Mouse (Mus musculus) embryonic facial prominence, embryonic 12.5 days (tissue): ENCODE measurements around the gene Tnfaip8l3. TPM values are rescaled to one million over a fixed set of nuclear protein-coding genes. Genes with fewer than 3 reads are reported as not detected.

ENCODE experiments used
- ATAC-seq: fragments of 200-750 bp; cut with Nextera tagmentation; 2 replicates; pipeline ENCODE4 v1.8.0; 2017; ENCODE audit not compliant: insufficient number of reproducible peaks, insufficient read depth, low FRiP score, low TSS enrichment
- H3K27ac ChIP-seq: fragments of 300-500 bp; sonication (generic); 2 replicates; pipeline ENCODE4 v1.5.1; 2016; ENCODE audit warnings: mild to moderate bottlenecking
- H3K27me3 ChIP-seq: fragments of 300-500 bp; sonication (generic); 2 replicates; pipeline ENCODE4 v1.6.1; 2016; ENCODE audit warnings: mild to moderate bottlenecking, moderate library complexity
- H3K36me3 ChIP-seq: fragments of 300-500 bp; sonication (generic); 2 replicates; pipeline ENCODE4 v1.6.1; 2016; ENCODE audit warnings: mild to moderate bottlenecking
- H3K4me1 ChIP-seq: fragments of 300-500 bp; sonication (generic); 2 replicates; pipeline ENCODE4 v1.6.1; 2016
- H3K4me2 ChIP-seq: fragments of 300-500 bp; sonication (generic); replicated peaks from 2 replicates; pipeline ENCODE4 v1.6.1; 2016; ENCODE audit warnings: mild to moderate bottlenecking, moderate library complexity
- H3K4me3 ChIP-seq: fragments of 300-500 bp; sonication (generic); 2 replicates; pipeline ENCODE4 v1.5.1; 2016; ENCODE audit warnings: mild to moderate bottlenecking
- H3K9ac ChIP-seq: fragments of 300-500 bp; sonication (generic); 2 replicates; pipeline ENCODE4 v1.6.1; 2016; ENCODE audit warnings: mild to moderate bottlenecking, moderate library complexity
- H3K9me3 ChIP-seq: fragments of 300-500 bp; sonication (generic); 2 replicates; pipeline ENCODE4 v1.6.1; 2016; ENCODE audit warnings: mild to moderate bottlenecking, moderate library complexity
- WGBS: fragments of 180-500 bp; shearing (Covaris S2); methylation state at CpG from one replicate; pipeline ENCODE4 v1.1.7; 2016; 5-methylcytosine and 5-hydroxymethylcytosine counted together
- polyA plus RNA-seq: library from polyadenylated mRNA; unstranded; fragments of >200 nt; fragmentation: Nextera tagmentation; extraction: Ambion mirVana; gene quantifications from 2 replicates; pipeline ENCODE4 v1.2.1, GENCODE M21; 2016

Gene Tnfaip8l3
- polyA plus RNA-seq, 1 experiment from 2014 or later: 0.26 TPM

- Histone ChIP-seq H3K4me2 (no peak overlapping the region), H3K9ac (no peak overlapping the region), H3K36me3 (no peaks in the 10 kb centered on the region), H3K27ac (no peak overlapping the region), H3K27me3 (no peaks in the 10 kb centered on the region), H3K4me3 (no peak overlapping the region), H3K9me3 (no peaks in the 10 kb centered on the region), H3K4me1 (no peaks in the 10 kb centered on the region)
- 30% methylated on average over 3 of the region's 3 CpGs for WGBS
- ATAC-seq: no peak
Measured at GRCm38 (mm10) chr9:53986972-53987371, 81.2 kb downstream of the Tnfaip8l3 start.

DNA sequence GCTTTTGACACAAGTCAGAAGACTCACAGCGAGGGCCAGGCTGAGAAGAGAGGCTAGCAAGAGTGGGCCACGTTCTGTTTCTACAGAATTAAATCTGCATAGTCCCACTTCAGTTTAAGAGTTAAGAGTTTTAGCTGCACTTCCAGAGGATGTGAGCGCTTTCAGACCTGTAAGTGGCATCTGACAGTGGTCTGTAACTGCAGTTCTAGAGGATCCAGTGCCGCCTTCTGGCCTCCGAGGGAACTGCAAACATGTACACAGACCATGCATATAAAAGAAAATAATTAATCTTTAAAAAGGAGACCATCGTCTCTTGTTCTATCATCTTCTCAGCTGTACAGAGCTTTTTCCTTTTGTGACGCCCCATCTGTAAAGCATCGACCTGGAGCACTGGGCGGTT lies 83.3 kb downstream of the Tnfaip8l3 start:
- Histone ChIP-seq H3K36me3 (no peaks in the 10 kb centered on the region), H3K4me2 (no peak overlapping the region)
- WGBS: 32% methylated on average over 9 of the region's 9 CpGs

GRCm38 (mm10) chr9:53975122-53975518 lies 93.1 kb downstream of the Tnfaip8l3 start, which contains the start of gene Elmod1:
Elmod1 (minus strand) TSS chr9:53975301.
- H3K4me3 ChIP-seq: peak within 1 kb of the TSS; percentile 61
- H3K9ac ChIP-seq: peak within 1 kb of the TSS; percentile 22; the same call in 1 of the 2 replicates
- no peak within 1 kb of the TSS for H3K27ac ChIP-seq
- H3K36me3 ChIP-seq: no peaks in the 10 kb centered on the region
- H3K4me1 ChIP-seq: peaks cover 12% of the 10 kb centered on the region
- H3K27me3 ChIP-seq: peaks cover 28% of the 10 kb centered on the region
- 0 out of 2 replicates have a peak, but pooled peaks have one; percentile 75 for ATAC-seq
- under 1% methylated on average over 36 of the region's 36 CpGs for WGBS
- H3K9me3 ChIP-seq: no peaks in the 10 kb centered on the region
- peak within 1 kb of the TSS; percentile 88 for H3K4me2 ChIP-seq

More for the DNA sequence above, 83.3 kb downstream of the Tnfaip8l3 start:
- Histone ChIP-seq H3K4me3 (no peak overlapping the region), H3K9ac (no peak overlapping the region), H3K4me1 (no peaks in the 10 kb centered on the region), H3K27ac (no peak overlapping the region), H3K27me3 (no peaks in the 10 kb centered on the region), H3K9me3 (no peaks in the 10 kb centered on the region)
- no peak for ATAC-seq

- ATAC-seq: peak; percentile 52; the same call in 1 of the 2 replicates
- 1% methylated on average over 42 of the region's 42 CpGs for WGBS
- peak overlapping the region; percentile 22; the same call in 1 of the 2 replicates for H3K9ac ChIP-seq
- peak overlapping the region; percentile 61 for H3K4me3 ChIP-seq
- no peaks in the 10 kb centered on the region for H3K36me3 ChIP-seq
- no peaks in the 10 kb centered on the region for H3K9me3 ChIP-seq
- peaks cover 28% of the 10 kb centered on the region for H3K27me3 ChIP-seq
- peak overlapping the region; percentile 88 for H3K4me2 ChIP-seq
- peaks cover 12% of the 10 kb centered on the region for H3K4me1 ChIP-seq
- H3K27ac ChIP-seq: no peak overlapping the region
Measured at GRCm38 (mm10) chr9:53974328-53975121, 93.7 kb downstream of the Tnfaip8l3 start.

DNA sequence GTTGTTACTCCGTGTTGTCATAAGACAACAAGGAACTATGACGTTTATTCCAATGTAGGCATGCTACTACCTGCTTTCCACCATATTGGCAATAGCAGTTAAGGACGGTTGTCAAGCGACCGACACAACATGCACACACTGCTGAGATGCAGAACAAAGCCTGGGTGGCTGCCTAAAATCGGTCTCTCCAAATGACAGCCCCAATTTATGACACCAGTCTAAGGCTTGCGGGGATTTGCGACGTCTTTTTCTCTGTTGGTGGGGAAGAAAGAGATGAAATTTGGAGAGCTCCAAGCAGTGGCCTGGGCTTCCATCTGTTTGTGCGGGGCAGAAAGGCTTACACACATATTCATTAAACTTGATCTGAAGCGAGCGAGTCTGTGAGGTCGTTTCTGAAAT lies 94.3 kb downstream of the Tnfaip8l3 start:
- Histone ChIP-seq H3K9me3 (no peaks in the 10 kb centered on the region), H3K4me2 (peak overlapping the region; percentile 88), H3K4me3 (peak overlapping the region; percentile 61), H3K4me1 (peaks cover 12% of the 10 kb centered on the region), H3K27ac (no peak overlapping the region), H3K36me3 (no peaks in the 10 kb centered on the region), H3K27me3 (peaks cover 28% of the 10 kb centered on the region), H3K9ac (no peak overlapping the region)
- WGBS: 23% methylated on average over 13 of the region's 13 CpGs
- no peak for ATAC-seq

Other genes starting within 250 kb of the Tnfaip8l3 start
- gene Sln, start 218.2 kb downstream of the Tnfaip8l3 start, polyA plus RNA-seq: 10.9 and 13.5 TPM in 2 replicates
- gene Elmod1, start 93.1 kb downstream of the Tnfaip8l3 start, polyA plus RNA-seq: 0.59 and 0.90 TPM in 2 replicates
- gene Cyp19a1, start 199.7 kb upstream of the Tnfaip8l3 start, polyA plus RNA-seq: 0.09 TPM in 1 of 2 replicates, not detected in the other
- gene Gldn, start 218.1 kb upstream of the Tnfaip8l3 start, polyA plus RNA-seq: 0.34 and 0.37 TPM in 2 replicates